Mouse (Mus musculus): ENCODE data around the gene Stim2. TPM values are rescaled to one million over a fixed set of nuclear protein-coding genes. Genes with fewer than 3 reads are reported as not detected.

Stim2 gene
- 36.1 and 37.4 TPM in 2 replicates for polyA plus RNA-seq (2011; ENCODE audit: insufficient read length, low read depth, missing spikeins)

DNA sequence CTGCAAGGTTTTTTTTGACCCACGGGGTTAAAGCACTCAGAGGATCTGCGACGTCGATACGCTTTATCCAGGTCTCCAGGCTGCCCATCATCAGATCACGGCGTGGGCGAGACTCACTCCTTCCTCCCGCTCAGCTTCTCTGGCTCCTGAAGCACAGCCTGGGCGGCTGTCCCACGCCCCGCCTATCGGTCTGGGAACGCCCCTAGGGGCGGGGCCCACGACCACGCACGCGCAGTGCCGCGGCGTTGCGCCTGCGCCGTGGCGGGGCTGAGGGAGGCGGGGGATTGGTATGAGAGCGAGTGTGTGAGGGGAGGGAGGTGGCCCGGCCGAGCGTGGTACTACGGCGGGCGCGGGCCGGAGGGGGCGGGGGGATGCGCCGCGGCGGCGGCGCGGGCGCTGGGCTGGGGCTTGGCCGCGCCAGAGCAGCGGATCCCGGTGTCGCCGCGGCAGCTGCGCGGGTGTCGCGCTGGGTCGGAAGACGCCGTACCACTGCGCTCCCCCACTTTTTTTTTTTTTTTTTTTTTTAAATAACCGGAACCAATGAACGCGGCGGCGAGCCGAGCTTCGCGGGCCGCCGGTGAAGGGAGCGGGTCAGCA is at the start of gene Stim2:
Gene Stim2 (plus strand): TSS at position 354 of the 597 bp plus-strand sequence.
- 0 out of 2 replicates have a peak, but pooled peaks cover 8% of the 10 kb centered on the region for H3K4me1 ChIP-seq (ENCODE audit: control insufficient read depth, insufficient read depth, low read length)
- peak; percentile 89 for TF ChIP-seq POLR2A (IDR thresholded peaks at IDR 0.05; ENCODE audit: low read depth, low read length)
- TF ChIP-seq CTCF (IDR thresholded peaks at IDR 0.05; ENCODE audit: borderline replicate concordance, insufficient read depth, low read length) = no peak
- H3K27ac ChIP-seq (ENCODE audit: insufficient read depth, low read length) = peak within 1 kb of the TSS; percentile 38
- H3K4me3 ChIP-seq (ENCODE audit: insufficient read depth, low read length) = peak within 1 kb of the TSS; percentile 95

DNA sequence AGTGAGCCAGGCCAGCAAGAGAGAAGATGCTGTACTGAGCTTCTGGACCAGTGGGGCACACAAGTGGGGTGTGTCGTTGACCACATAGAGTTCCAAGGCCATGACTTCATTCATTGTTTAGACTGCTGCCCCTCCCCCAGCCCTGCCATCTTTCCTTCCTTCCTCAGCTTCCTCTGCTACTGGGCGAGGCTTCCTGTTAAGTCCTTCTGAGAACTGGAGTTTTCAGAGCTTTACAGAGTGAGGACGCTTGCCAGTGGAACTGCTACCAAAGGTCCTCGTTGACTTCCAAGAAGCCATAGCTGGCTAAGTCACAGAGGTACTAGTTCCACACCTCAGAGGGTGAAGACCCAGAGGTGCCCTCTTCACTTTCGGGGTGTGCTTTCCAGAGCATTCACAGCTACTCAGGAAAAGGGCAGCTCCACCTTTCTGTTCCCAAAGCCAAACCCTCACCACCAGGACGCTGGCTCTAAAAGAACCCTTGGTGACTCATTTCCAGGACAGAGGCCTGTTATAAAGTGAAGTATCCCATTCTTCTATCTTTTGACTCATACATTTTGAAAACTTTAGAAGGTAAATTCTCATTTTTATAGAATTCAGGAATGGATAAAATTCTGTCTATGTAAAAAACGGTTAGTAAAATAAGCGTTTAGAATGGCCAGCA is 49.6 kb upstream of the Stim2 start:
- Histone ChIP-seq H3K4me1 (ENCODE audit: control insufficient read depth, insufficient read depth, low read length) (peaks cover 24% of the 10 kb centered on the region), H3K4me3 (ENCODE audit: insufficient read depth, low read length) (no peak overlapping the region), H3K27ac (ENCODE audit: insufficient read depth, low read length) (peak overlapping the region; percentile 43)
- TF ChIP-seq POLR2A (IDR thresholded peaks at IDR 0.05; ENCODE audit: low read depth, low read length) (no peak), CTCF (IDR thresholded peaks at IDR 0.05; ENCODE audit: borderline replicate concordance, insufficient read depth, low read length) (no peak)

DNA sequence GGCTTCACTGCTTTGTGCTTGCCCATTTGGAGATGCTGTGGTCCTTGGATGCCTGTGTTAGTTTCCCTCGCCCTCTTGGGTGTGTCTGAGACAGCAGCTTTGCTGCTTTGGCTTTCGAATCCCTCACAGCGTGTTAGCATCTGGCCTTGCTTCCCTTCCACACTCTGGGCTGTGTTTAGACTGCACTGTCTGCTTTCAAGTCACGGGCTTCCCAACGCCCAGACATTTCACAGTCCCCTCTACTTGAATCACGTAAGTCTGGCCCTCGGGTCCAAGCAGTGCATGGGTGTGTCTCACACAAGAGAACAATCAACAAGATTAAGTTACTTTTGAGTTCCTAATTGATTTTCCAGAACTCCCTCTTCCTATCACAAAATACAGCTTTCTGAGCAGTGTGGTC is 48.1 kb upstream of the Stim2 start:
- Histone ChIP-seq H3K4me3 (ENCODE audit: insufficient read depth, low read length) (no peak overlapping the region), H3K27ac (ENCODE audit: insufficient read depth, low read length) (no peak overlapping the region), H3K4me1 (ENCODE audit: control insufficient read depth, insufficient read depth, low read length) (peaks cover 28% of the 10 kb centered on the region)
- TF ChIP-seq CTCF (IDR thresholded peaks at IDR 0.05; ENCODE audit: borderline replicate concordance, insufficient read depth, low read length) = no peak
- no peak for TF ChIP-seq POLR2A (IDR thresholded peaks at IDR 0.05; ENCODE audit: low read depth, low read length)

DNA sequence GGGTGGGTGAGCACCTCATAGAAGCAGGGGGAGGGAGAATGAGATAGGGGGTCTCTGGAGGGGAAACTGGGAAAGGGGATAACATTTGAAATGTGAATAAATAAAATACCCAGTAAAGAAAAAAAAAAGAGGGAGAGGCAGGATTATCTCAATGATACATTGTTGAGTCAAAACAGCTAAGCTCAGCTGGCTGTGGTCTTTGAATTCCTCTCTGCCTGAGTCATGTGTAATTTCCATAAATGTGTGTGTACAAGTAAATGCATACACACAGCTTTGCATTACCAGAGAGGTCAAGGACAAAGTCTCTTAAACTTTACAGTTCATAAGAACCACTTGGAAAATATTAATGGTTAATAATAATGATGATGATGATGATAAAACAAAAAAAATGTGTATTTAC is 45.1 kb upstream of the Stim2 start:
- Histone ChIP-seq H3K4me3 (ENCODE audit: insufficient read depth, low read length) (no peak overlapping the region), H3K27ac (ENCODE audit: insufficient read depth, low read length) (peak overlapping the region; percentile 35; the same call in 1 of the 2 replicates), H3K4me1 (ENCODE audit: control insufficient read depth, insufficient read depth, low read length) (peaks cover 25% of the 10 kb centered on the region)
- TF ChIP-seq POLR2A (IDR thresholded peaks at IDR 0.05; ENCODE audit: low read depth, low read length) (no peak), CTCF (IDR thresholded peaks at IDR 0.05; ENCODE audit: borderline replicate concordance, insufficient read depth, low read length) (no peak)

GRCm38 (mm10) chr5:53953797-53954196 is 44.5 kb upstream of the Stim2 start:
- TF ChIP-seq POLR2A (IDR thresholded peaks at IDR 0.05; ENCODE audit: low read depth, low read length) (no peak), CTCF (IDR thresholded peaks at IDR 0.05; ENCODE audit: borderline replicate concordance, insufficient read depth, low read length) (no peak)
- H3K4me1 ChIP-seq (ENCODE audit: control insufficient read depth, insufficient read depth, low read length) = peaks cover 19% of the 10 kb centered on the region; the same call in 1 of the 2 replicates
- no peak overlapping the region for H3K4me3 ChIP-seq (ENCODE audit: insufficient read depth, low read length)
- H3K27ac ChIP-seq (ENCODE audit: insufficient read depth, low read length) = no peak overlapping the region

DNA sequence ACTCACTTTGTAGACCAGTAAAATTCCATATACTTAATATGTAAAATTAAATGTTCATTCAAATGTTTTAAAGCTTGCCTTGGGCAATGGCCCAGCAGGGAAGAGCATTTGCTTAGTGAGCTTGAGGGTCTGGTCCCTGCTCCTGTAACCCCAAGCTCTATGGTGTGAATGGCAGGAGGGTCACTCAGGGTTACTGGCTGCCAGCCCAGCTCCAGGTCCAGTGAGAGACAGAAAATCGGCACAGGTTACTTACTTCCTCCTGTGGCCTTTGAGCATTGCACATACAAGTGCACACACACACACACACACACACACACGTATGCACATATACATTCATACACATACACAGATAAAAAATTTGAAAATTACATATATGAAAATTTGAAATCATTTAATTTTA is 42.3 kb upstream of the Stim2 start:
- H3K27ac ChIP-seq (ENCODE audit: insufficient read depth, low read length) = no peak overlapping the region
- H3K4me3 ChIP-seq (ENCODE audit: insufficient read depth, low read length) = no peak overlapping the region
- TF ChIP-seq CTCF (IDR thresholded peaks at IDR 0.05; ENCODE audit: borderline replicate concordance, insufficient read depth, low read length) (no peak), POLR2A (IDR thresholded peaks at IDR 0.05; ENCODE audit: low read depth, low read length) (no peak)
- peaks cover 10% of the 10 kb centered on the region; the same call in 1 of the 2 replicates for H3K4me1 ChIP-seq (ENCODE audit: control insufficient read depth, insufficient read depth, low read length)

GRCm38 (mm10) chr5:53956396-53957314 is 41.6 kb upstream of the Stim2 start:
- TF ChIP-seq CTCF (IDR thresholded peaks at IDR 0.05; ENCODE audit: borderline replicate concordance, insufficient read depth, low read length) (no peak), POLR2A (IDR thresholded peaks at IDR 0.05; ENCODE audit: low read depth, low read length) (no peak)
- H3K27ac ChIP-seq (ENCODE audit: insufficient read depth, low read length) = no peak overlapping the region
- no peak overlapping the region for H3K4me3 ChIP-seq (ENCODE audit: insufficient read depth, low read length)
- H3K4me1 ChIP-seq (ENCODE audit: control insufficient read depth, insufficient read depth, low read length) = peaks cover 10% of the 10 kb centered on the region; the same call in 1 of the 2 replicates

DNA sequence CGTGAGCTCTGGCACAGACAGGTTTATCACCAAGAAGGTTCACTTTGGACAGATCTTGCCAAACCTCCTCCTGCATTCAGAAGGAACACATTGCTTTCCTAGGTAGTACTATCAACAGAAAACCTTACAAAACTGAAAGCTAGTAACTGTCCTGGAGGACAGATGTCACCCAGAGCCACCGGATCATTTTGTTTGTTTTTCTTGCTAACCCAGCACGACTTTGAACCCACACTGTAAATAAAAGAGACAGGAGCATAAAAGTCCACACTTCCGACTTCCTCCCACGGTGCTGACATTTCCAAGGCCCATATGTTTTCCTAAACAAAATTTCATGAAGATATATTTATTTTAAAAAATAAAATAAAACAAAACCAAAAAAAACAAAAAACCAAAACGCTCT is 41.0 kb upstream of the Stim2 start:
- no peak overlapping the region for H3K27ac ChIP-seq (ENCODE audit: insufficient read depth, low read length)

DNA sequence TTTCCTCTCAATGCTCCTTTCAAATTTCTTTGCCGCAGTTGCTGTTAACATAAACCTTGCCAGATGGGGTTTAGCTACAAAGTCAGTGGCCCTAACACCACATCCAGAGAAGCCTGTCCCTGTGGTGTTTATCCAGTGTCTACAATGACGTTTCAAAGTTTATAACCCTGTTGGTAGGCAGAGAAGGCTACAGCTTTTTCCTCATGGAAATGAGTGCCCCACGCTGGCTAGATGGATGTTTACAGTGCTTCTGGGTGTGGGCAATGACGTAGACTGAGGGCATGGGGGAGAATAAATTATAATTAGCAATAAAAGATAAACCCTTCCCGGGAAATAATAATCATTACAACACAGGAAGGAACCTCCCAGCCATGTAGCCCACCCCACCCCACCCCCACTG is 37.1 kb upstream of the Stim2 start:
- TF ChIP-seq CTCF (IDR thresholded peaks at IDR 0.05; ENCODE audit: borderline replicate concordance, insufficient read depth, low read length) = no peak
- TF ChIP-seq POLR2A (IDR thresholded peaks at IDR 0.05; ENCODE audit: low read depth, low read length) = no peak
- H3K27ac ChIP-seq (ENCODE audit: insufficient read depth, low read length) = no peak overlapping the region
- H3K4me1 ChIP-seq (ENCODE audit: control insufficient read depth, insufficient read depth, low read length) = no peaks in the 10 kb centered on the region
- H3K4me3 ChIP-seq (ENCODE audit: insufficient read depth, low read length) = no peak overlapping the region

More for the DNA sequence above, 41.0 kb upstream of the Stim2 start:
- TF ChIP-seq POLR2A (IDR thresholded peaks at IDR 0.05; ENCODE audit: low read depth, low read length) = no peak
- TF ChIP-seq CTCF (IDR thresholded peaks at IDR 0.05; ENCODE audit: borderline replicate concordance, insufficient read depth, low read length) = no peak
- Histone ChIP-seq H3K4me1 (ENCODE audit: control insufficient read depth, insufficient read depth, low read length) (peaks cover 10% of the 10 kb centered on the region; the same call in 1 of the 2 replicates), H3K4me3 (ENCODE audit: insufficient read depth, low read length) (no peak overlapping the region)
